In the genomic region with DNA sequence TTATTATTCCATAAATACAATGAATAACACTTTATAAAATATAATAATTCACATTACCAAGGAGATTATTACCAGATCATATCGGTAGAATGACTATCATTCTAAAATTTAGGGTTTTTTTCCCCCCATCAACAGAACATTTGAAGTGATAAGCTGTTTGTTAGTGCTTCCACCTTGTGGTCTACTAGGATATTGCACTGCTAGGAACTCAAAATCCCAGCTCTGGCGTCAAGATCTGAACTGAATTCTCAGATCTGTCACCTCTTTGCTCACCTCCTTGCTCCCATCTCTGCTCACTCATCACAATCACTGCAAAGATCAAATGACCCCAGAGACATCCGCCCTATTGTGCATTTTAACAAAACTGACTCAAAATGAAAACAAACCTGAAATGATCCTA, we compare ENCODE assay signal across 12 mouse cellular contexts. TPM values are rescaled to one million over a fixed set of nuclear protein-coding genes. Genes with fewer than 3 reads are reported as not detected.
DNase-seq lines count a peak whose midpoint lies in the region; ATAC-seq and TF ChIP-seq lines count a peak whose summit lies in the region.
"Had no signal": no experiment of that assay in that cellular context is flagged by ENCODE, and none has a peak within 500 bp of the region (broad histone marks: within the 10 kb centered on the region; RNA-seq: fewer than 3 reads in every experiment).

No protein-coding gene starts in this region.

- intact Hi-C loops in gastrocnemius, adult 2 months (cut with DNase I) = no loop called here

- H3K27me3 ChIP-seq in midbrain, embryonic 14.5 days (ENCODE audit: control insufficient read depth, insufficient read depth, low read length) = no peaks in the 10 kb centered on the region
- H3K27me3 ChIP-seq in midbrain, embryonic 10.5 days (ENCODE audit: low read depth, poor library complexity, severe bottlenecking) = no peaks in the 10 kb centered on the region
- no peaks in the 10 kb centered on the region for H3K27me3 ChIP-seq in intestine, embryonic 15.5 days (replicated peaks)
- H3K27me3 ChIP-seq: heart, embryonic 13.5 days; stomach, embryonic 15.5 days had no signal

- H3K36me3 ChIP-seq in midbrain, embryonic 14.5 days (ENCODE audit: control insufficient read depth, insufficient read depth, low read length) = peaks cover 27% of the 10 kb centered on the region
- H3K36me3 ChIP-seq in midbrain, embryonic 10.5 days = peaks cover 68% of the 10 kb centered on the region
- H3K36me3 ChIP-seq in intestine, embryonic 15.5 days = peaks cover 22% of the 10 kb centered on the region; the same call in 1 of the 2 replicates

- no peaks in the 10 kb centered on the region for H3K9me3 ChIP-seq in midbrain, embryonic 14.5 days (ENCODE audit: control insufficient read depth, low read length)
- H3K9me3 ChIP-seq in midbrain, embryonic 10.5 days (replicated peaks) = no peaks in the 10 kb centered on the region
- H3K9me3 ChIP-seq in intestine, embryonic 15.5 days = no peaks in the 10 kb centered on the region
- H3K9me3 ChIP-seq: heart, embryonic 13.5 days; stomach, embryonic 15.5 days had no signal

- no peak for ATAC-seq in midbrain, embryonic 14.5 days (ENCODE audit: low FRiP score, low TSS enrichment)
- ATAC-seq in intestine, embryonic 15.5 days = no peak

- 23% methylated on average over 3 of the region's 3 CpGs for WGBS in midbrain, embryonic 14.5 days
- WGBS in midbrain, embryonic 10.5 days = 34% methylated on average over 3 of the region's 3 CpGs
- WGBS in intestine, embryonic 15.5 days = 23% methylated on average over 3 of the region's 3 CpGs

- peak; percentile 78 for TF ChIP-seq CTCF in gastrocnemius, adult 2 months (IDR thresholded peaks at IDR 0.05)

- no peak for DNase-seq in gastrocnemius, adult 2 months
- no peak for DNase-seq in gastrocnemius, postnatal 25 days
- DNase-seq in midbrain, embryonic 14.5 days = peak; percentile 77
- DNase-seq in midbrain, embryonic 10.5 days (ENCODE audit: low spot score) = no peak
- peak; percentile 16 for DNase-seq in embryo, embryonic 11.5 days (ENCODE audit: low read depth, low spot score)
- DNase-seq in retina, embryonic 14.5 days (ENCODE audit: low spot score) = peak; percentile 78
- no peak for DNase-seq in left cerebral cortex, adult 11 months (ENCODE audit: low spot score)

- H3K4me3 ChIP-seq in gastrocnemius, adult 2 months = no peak overlapping the region
- no peak overlapping the region for H3K4me3 ChIP-seq in midbrain, embryonic 14.5 days (replicated peaks; ENCODE audit: low read depth, low read length)
- H3K4me3 ChIP-seq in midbrain, embryonic 10.5 days = no peak overlapping the region
- H3K4me3 ChIP-seq in intestine, embryonic 15.5 days (replicated peaks) = no peak overlapping the region
- H3K4me3 ChIP-seq: heart, embryonic 13.5 days; stomach, embryonic 15.5 days had no signal

- H3K4me1 ChIP-seq in midbrain, embryonic 14.5 days (ENCODE audit: control insufficient read depth, insufficient read depth, low read length) = no peaks in the 10 kb centered on the region
- no peaks in the 10 kb centered on the region for H3K4me1 ChIP-seq in midbrain, embryonic 10.5 days
- no peaks in the 10 kb centered on the region for H3K4me1 ChIP-seq in intestine, embryonic 15.5 days (replicated peaks)
- H3K4me1 ChIP-seq: heart, embryonic 13.5 days; stomach, embryonic 15.5 days had no signal

- no peak overlapping the region for H3K27ac ChIP-seq in gastrocnemius, adult 2 months
- no peak overlapping the region for H3K27ac ChIP-seq in midbrain, embryonic 14.5 days (replicated peaks; ENCODE audit: low read depth, low read length)
- H3K27ac ChIP-seq in midbrain, embryonic 10.5 days (replicated peaks) = no peak overlapping the region
- H3K27ac ChIP-seq in intestine, embryonic 15.5 days = no peak overlapping the region
- H3K27ac ChIP-seq: heart, embryonic 13.5 days; stomach, embryonic 15.5 days had no signal

- no peak overlapping the region for H3K4me2 ChIP-seq in midbrain, embryonic 14.5 days (ENCODE audit: low read length)
- no peak overlapping the region for H3K4me2 ChIP-seq in intestine, embryonic 15.5 days (replicated peaks)
- H3K4me2 ChIP-seq: heart, embryonic 13.5 days; stomach, embryonic 15.5 days had no signal

- H3K9ac ChIP-seq in midbrain, embryonic 14.5 days (replicated peaks; ENCODE audit: low read length) = no peak overlapping the region
- no peak overlapping the region for H3K9ac ChIP-seq in intestine, embryonic 15.5 days
- H3K9ac ChIP-seq: heart, embryonic 13.5 days; stomach, embryonic 15.5 days had no signal

RNA-seq across cellular contexts. Expression of gene Samhd1, which starts 18.1 kb away (rescaled TPM):
- 10 to 100 TPM; 15.1 to 15.8 TPM for total RNA-seq in gastrocnemius, adult 2 months (2021)
- total RNA-seq in gastrocnemius, postnatal 25 days (2021) = 10 to 100 TPM; 12.0 to 14.5 TPM
- polyA plus RNA-seq in midbrain, embryonic 14.5 days (2014; fragmentation: Nextera tagmentation; extraction: Ambion mirVana) = 9.2 and 12.1 TPM in 2 replicates
- polyA plus RNA-seq in midbrain, embryonic 10.5 days (2016; fragmentation: Nextera tagmentation; extraction: Ambion mirVana) = 21.2 and 22.9 TPM in 2 replicates
- 23.5 and 23.7 TPM in 2 replicates for polyA plus RNA-seq in intestine, embryonic 15.5 days (2015; fragmentation: Nextera tagmentation; extraction: Ambion mirVana)

RNA-seq across cellular contexts. Expression of gene Tldc2, which starts 30.1 kb away (rescaled TPM):
- not detected for total RNA-seq in gastrocnemius, adult 2 months (2021)
- total RNA-seq in gastrocnemius, postnatal 25 days (2021) = not detected
- polyA plus RNA-seq in midbrain, embryonic 14.5 days (2014; fragmentation: Nextera tagmentation; extraction: Ambion mirVana) = not detected in 2 replicates
- polyA plus RNA-seq in midbrain, embryonic 10.5 days (2016; fragmentation: Nextera tagmentation; extraction: Ambion mirVana) = not detected in 2 replicates
- polyA plus RNA-seq in intestine, embryonic 15.5 days (2015; fragmentation: Nextera tagmentation; extraction: Ambion mirVana) = not detected in 2 replicates
- total RNA-seq: ES-E14; left cerebral cortex, postnatal 25 days had no signal
- polyA plus RNA-seq: heart, embryonic 13.5 days; stomach, embryonic 15.5 days had no signal

RNA-seq across cellular contexts. Expression of gene Soga1, which starts 37.9 kb away (rescaled TPM):
- total RNA-seq in gastrocnemius, adult 2 months (2021) = 1 to 10 TPM; 2.8 to 4.5 TPM
- total RNA-seq in gastrocnemius, postnatal 25 days (2021) = 1 to 10 TPM; 4.5 to 5.0 TPM
- 12.0 and 13.1 TPM in 2 replicates for polyA plus RNA-seq in midbrain, embryonic 14.5 days (2014; fragmentation: Nextera tagmentation; extraction: Ambion mirVana)
- polyA plus RNA-seq in midbrain, embryonic 10.5 days (2016; fragmentation: Nextera tagmentation; extraction: Ambion mirVana) = 3.6 and 3.7 TPM in 2 replicates
- 2.0 and 2.3 TPM in 2 replicates for polyA plus RNA-seq in intestine, embryonic 15.5 days (2015; fragmentation: Nextera tagmentation; extraction: Ambion mirVana)

Comparison
In these comparisons a context has a peak if more than half of its experiments do, and no peak if none do; other contexts are left out.
1. DNase-seq: peak in midbrain, embryonic 14.5 days (single experiment), embryo, embryonic 11.5 days (single experiment) and retina, embryonic 14.5 days (single experiment); none in gastrocnemius, adult 2 months (single experiment), gastrocnemius, postnatal 25 days (single experiment), midbrain, embryonic 10.5 days (single experiment) and left cerebral cortex, adult 11 months (single experiment).